Mouse (Mus musculus) thymus, postnatal 25 days (tissue): ENCODE measurements around the gene Kcnmb4.

ENCODE experiments used
- DNase-seq: peaks from one replicate; pipeline ENCODE4 v3.0.0; 2022

The Kcnmb4 gene

DNA sequence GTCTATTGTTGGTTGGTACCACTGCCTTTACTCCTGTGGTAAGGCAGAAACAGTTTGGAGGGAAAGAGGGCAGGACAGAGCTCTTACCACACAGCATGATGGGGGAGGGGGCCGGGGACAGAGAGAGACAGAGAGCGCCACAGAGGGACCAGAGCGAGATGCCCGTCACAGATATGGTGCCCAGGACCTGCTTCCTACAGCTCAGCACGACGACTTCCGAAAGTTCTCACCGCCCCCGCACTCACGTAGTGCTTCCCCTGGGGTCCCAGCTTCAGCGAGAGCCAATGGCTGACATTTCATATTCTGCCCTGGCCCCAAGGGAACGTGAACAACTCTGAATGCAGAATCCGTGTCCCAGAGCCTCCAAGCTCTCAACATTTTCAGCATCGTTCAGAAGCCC, 76.1 kb downstream of the Kcnmb4 start:
- peak; percentile 24 for DNase-seq

DNA sequence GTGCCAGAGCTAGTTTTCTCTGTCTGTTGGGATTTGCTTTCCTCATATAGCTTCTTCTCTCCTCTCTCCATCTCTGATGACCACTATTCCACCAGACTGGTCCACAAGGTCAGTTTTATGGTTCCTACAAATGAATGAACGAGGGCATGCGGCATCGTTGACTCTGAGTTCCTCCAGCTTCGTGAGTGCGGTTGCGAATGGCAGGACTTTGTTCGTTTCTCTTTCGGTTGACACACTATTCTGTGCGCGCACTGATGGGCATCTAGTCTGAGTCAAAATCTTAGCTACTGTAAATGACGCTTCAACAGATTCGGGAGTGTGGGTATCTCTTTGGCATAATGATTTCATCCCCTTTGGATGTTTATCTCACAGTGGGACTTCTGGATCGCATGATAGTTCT, 76.7 kb downstream of the Kcnmb4 start:
- DNase-seq: peak; percentile 3

DNA sequence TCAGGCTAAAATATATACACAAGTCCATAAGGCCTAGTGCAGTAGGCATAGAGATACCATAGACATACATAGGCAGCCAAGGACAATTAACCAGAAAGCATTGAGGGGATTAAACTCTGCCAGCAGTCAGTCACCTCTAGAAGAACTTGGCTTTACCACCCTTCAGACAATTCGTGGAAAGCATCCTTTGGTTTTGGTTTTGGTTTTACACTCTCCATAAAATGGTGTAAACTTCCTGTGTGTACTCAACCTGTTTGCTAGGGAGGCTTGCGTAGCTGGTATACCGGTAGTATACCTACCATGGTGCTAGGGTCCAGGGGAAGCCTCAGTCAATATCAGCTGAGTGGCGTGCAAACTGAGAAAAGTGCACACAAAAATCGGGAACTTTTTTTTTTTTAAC, 77.4 kb downstream of the Kcnmb4 start:
- peak; percentile 2 for DNase-seq

DNA sequence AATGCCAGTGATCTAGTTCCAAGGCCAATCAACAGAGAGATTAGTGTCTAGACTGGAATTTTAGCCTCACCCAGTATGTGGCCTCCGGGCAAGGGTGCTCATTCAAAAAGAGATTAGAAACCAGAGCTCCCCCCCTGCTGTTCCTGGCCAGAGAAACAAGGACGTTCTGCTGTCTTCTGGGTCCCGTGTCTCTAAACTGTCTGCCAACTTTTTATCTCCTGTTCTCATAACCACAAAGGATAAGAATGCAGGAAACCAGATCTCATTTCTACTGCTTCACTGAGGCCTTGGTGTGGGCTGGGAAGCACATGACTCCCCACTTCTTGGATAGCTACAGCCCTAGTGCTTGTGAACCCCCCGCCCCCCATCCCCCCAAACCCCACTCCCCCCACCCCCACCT, 79.1 kb downstream of the Kcnmb4 start:
- no peak for DNase-seq

DNA sequence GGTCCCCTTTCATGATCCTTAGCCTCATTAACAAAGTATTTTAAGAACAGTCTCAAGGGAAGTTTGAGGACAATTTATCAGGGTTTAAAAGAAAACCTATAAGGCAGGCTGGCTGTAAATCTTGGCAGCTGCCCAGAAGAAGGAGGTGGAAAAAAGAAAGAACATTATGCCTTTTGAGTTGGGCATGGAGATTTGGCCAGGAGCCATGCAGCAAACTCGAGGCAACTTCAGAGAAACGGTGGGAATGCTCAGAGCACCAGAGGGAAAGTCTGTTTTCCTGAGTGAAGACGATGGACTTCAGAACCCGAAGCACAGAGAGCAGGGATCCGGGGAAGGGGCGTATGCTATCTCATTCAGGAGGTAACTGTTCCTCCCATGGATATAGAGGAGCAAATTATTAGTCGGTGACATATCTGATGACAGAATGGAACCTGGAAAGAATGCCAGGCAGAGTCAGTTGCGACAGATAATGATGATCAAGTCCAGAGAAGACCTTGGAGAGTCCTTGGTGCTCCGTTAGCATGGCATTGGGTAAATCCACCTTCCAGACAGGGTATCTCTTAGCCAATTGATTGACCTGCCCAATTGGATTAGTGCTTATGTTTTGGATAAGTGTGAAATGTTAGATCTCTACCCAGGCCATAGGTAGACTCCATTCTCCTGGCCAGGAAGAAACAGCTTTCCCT, 79.7 kb downstream of the Kcnmb4 start:
- no peak for DNase-seq

DNA sequence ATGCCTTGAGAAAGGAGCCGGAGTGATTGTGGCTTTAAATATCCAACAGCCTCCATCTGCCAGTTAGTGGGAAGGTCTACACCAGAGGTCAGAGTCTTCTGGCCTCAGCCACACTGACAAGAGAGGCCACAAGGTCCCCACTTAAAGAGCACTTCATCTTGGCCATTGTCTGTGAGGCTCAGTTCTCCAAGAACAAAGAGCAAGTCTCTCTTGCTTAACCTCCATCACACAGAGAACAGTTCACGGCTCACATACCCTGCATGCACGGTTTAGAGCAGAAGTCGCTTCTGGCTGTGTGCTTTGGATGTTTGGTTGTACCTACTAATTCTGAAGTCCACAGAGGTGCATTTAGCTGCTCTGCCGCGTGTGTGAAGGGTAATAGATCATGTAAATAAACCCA, 84.8 kb downstream of the Kcnmb4 start:
- DNase-seq: no peak

DNA sequence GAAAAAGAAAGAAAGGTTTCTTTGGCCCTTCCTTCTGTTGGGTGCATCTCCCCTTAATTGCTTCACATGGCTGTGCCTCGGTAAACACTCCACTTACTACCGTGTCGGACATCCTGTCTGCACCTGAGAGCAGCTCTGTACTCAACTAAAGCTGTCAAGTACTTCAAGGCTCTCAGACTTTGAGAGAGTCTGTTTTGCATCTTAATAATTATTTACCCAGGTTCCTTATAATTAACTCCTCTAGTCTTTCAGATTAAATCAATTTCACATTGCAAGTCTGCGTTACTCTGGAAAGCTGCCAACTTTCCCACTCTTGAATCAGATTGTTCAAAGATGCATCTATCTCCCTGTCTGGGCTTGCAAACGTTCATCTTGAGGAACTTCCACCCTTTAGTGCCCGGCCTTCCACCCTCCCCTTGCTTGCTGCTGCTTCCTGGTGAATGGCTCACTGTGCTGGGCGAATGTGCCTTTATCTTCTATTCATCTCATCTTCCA, 87.2 kb downstream of the Kcnmb4 start:
- DNase-seq: no peak

DNA sequence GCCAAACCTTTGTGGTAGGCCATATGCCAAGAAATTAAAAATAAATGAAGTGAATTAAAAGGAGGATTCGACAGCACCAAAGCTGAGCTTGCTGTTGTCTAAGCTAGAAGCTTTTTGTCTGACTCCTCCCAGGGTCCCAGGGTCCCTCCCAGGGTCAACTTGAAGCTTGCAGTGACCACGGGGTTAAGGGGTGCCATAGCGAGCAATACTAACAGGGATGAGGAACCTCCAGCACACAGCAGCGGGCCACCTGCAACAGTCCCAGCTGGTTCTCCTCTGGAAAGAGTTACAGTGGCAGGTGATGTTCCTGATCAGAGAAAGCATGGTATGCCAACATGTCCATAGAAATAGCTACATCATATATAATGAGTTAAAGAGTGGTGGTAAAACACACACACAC, 89.3 kb downstream of the Kcnmb4 start:
- DNase-seq: no peak

DNA sequence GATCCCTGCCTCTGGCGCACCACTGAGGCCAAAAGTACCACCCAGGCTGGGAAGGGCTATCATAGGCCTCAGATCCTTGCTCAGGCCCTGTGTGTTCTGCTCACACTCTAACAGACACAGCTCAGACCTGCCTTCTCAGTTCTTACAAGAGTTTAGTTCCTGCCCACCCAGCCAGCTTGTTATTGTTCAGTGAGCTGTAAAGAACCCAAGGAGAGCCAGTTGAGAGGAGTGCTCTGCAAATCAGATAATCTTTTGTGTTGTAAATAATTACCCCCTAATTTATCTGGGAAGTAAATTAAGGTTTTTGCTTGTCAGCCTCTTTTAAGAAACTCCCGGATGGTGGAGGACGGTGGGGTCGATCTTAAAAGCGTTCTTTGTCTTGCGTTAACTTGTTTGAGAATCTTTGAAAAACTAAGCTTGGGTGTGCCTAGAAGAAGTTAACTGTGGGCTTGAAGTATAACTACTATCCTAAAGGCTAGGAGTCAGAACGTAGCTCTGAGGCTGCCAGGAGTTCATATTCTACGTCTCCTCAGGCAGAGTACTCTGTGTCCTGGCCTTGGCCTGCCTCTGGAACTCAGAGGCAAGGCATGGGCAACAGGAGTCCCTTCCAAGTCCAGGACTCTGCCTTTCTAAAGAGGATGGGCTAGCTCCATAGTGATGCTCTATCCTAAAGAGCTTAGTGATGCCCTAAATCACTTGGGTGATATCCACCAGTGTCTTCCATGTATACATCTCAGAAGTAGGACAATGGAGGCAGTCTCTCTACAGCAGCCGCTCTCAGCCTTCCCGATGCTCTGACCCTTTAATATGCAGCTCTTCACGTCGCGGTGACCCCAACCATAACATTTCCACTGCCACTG, 90.6 kb downstream of the Kcnmb4 start:
- DNase-seq: no peak

DNA sequence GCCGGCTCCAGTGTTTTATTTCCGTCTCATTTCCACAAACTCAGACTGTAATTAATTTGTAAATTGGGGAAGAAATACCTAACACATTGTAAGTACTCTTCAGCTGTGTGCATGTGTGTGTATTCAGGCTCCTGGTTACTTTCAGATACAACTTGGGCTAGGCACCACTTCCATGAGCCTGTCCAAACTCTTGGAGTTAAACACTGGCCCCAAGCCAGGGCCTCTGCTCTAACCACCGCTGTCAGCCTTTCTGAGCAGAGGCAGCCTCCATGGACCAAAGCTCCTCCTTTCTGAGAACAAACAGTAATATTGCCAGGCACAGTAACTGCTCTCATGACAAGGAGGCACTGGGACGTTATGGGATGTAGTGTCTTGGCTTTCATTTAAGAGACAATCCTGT, 96.8 kb downstream of the Kcnmb4 start:
- no peak for DNase-seq

DNA sequence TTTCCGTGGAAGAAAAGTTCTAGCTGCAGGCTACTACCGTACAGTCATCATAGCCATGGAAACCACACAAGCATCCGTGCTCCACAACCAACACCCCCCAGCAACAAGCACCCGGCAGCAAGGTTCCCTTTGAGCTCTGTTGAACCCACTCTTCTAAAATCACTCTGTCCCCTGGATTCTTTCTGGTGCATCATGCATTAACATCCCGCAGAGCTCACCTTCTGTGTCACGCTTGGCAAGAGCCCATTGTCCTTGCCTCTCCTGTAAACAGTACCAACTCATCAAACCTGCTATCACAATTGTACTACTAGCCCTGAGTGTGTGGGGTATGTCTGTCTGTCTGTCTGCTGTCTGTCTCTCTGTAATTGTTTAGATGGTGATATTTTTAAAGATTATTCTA, 99.6 kb downstream of the Kcnmb4 start:
- no peak for DNase-seq

DNA sequence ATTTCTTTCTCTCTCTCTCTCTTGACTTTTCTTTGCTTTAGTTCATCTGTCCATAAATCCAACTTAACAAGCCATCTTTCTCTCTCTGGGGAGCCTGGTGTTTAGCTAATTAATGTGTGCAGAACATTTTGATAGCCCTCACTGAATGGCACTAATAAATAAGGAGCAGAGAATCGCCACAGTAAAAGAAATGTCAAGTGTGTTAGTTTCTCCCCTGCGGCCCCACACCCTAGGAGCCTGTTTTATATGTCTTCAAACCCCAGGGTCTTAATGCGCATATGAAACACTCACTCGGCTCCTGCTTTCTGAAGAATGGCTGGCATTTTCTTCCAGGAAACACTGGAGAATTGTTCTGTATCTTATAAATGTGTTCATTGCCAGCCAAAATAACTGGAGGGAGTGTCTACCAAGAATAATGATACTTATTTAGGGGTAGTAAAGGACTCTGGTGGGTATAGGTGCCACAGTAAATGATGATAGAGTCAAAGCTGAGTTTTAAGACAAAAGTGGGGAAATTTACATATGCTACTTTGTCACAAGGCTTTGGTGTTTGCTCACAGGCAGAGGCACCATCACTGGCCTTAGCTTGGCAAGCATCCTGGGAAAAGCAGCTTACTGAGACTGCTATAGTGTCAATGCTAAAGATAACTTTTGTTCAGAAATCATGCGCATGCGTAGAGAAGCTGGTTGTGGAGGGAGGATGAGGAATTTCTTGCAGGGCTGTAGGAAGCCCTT, 102.5 kb downstream of the Kcnmb4 start:
- DNase-seq: no peak
